Mouse (Mus musculus): ENCODE data around the gene Kcnj13.

The Kcnj13 gene

DNA sequence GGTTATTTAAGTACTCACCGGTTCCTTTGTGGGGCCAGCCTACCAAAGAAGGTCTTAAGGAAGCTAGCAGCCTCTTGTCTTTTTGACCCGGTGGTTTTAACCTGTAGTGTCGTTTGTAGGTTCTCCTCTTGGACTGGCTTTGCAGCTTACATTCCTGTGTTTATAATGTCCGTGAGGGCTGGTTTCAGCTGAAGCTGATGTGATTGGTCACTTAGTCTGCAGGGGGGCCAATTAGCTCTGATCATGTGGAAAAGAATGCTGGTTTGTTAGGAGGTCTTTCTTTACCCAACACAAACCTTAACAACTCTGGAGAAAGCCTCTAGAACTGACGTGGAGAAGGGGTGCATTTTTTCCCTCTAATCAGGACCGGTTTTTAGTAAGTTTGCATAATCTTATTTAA is at the start of gene Kcnj13:
Kcnj13 (minus strand) TSS at position 136 of the 400 bp plus-strand sequence.
- DNase-seq = no peak

DNA sequence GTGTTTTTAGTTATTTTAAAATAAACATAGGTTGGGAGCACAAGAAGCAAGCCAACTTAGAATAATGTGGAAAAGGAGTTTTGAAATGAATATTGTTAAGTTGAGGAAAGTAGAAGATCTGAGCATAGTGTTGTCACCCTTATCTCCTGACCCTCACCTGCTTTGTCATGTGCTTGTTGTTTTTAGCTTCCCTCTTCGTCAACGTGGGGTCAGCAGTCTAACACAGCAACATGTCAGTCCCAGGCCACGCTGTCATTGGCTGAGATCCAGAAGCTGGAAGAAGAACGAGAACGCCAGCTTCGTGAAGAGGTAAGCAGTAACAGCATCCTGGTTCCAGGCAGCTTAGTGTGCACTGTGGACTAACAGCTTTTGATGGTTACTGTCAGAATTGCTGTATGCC is 42.1 kb upstream of the Kcnj13 start:
- DNase-seq = no peak

GRCm38 (mm10) chr1:87435125-87435524 is 40.6 kb upstream of the Kcnj13 start:
- DNase-seq = no peak

- peak; percentile 33 for DNase-seq
Observed at GRCm38 (mm10) chr1:87418733-87419132, 24.2 kb upstream of the Kcnj13 start.

DNA sequence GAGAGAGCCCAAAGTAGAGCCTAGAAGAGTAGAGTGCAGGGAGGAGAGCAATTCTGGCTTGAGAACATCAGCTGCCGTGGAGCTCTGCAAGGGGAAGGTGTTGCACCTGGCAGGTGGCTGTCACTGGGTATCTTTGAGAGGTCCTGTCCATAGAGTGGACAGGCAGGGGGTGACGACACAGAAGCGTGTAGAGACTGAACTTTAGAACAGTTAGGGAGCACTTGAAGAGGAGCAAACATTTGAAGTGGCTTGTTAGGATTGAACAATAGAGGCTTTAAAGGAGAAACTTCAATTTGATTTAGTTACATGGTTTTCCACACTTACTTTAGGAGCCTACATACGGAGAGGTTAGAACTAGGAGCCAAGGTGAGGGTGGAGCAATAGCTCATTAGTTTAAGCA is 14.9 kb upstream of the Kcnj13 start:
- no peak for DNase-seq

GRCm38 (mm10) chr1:87406012-87406411 is 11.5 kb upstream of the Kcnj13 start:
- DNase-seq = no peak

DNA sequence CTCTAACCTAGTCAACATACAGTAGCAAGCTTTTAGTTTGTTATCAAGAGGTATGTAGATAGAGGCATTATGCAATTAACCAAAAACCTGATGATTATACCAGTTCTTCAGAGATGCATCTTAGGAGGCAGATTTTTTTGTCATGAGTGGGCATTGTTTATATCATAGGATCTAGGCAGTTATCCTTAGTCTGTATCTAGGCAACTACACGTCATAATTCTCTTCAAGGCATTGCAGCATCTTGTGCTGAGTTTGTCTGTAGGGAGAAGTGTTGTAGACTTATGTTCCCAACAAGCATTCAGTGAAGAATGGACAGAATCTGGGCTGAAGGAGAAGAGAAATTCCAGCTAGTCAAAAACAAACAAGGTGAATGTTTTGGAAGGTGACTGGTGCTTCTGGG is 10.2 kb upstream of the Kcnj13 start:
- DNase-seq = no peak

DNA sequence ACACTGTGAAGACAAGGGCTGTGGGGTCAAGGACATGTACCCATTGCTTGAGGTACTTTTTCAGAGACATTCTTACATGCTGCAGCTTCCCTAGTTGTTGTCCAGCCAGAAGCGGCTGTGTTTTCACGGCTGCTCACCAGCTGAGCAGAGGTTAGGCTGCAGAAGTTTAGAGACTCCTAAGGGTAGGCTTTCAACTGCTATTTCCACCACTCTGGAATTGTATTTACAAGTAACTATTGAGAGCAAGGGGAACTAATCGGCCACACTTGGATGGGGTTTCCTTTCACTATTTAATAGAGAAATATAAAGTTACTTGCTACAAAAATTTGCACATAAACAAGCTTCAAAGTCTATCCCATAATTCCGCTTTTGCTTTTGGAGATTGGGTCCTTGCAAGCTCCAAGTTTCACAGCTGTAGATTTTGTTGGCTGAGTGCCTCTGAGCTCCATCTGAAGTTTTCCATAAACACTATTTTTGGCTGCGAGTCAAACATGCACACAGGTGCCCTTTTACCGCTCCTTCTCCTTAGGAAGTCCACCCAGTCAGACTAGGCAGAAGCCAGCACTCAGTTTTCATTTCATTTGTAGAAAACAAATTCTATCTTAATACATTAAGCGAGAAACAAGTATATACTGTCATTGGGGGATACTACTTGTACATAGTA is 2.5 kb upstream of the Kcnj13 start:
- no peak for DNase-seq

- DNase-seq = no peak
Observed at GRCm38 (mm10) chr1:87393444-87394195, 909 bp downstream of the Kcnj13 start.

DNA sequence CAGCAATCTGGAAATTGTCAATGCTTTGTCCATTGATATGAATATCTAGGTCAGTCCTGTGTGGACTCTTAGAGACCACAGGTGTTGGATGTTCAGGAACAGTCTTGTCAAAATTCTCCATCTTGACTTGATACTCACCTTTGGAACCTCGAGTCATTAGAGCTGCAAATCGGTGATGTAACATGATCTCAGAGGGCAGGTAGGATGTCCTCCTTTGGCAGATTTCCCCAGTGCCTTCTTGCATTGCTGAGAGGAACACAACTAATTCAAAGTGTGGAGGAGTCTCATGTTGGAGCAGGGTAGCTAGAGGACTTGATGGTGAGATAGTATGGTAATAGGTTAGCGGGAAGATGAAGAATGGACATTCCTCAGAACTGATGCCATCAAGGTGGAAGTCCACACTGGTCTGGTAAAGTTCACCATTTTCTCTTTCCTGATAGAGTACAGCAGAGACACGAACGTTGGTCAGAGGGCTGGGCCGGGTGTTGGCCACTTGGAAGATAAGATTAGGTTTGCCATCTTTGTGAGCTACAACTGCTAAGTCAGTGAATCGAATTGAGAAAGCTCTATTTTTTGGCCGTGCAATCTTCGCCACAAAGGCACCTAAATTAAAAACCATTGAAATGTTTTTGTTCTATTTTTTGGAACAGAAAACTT is 8.0 kb downstream of the Kcnj13 start:
- DNase-seq = no peak

DNA sequence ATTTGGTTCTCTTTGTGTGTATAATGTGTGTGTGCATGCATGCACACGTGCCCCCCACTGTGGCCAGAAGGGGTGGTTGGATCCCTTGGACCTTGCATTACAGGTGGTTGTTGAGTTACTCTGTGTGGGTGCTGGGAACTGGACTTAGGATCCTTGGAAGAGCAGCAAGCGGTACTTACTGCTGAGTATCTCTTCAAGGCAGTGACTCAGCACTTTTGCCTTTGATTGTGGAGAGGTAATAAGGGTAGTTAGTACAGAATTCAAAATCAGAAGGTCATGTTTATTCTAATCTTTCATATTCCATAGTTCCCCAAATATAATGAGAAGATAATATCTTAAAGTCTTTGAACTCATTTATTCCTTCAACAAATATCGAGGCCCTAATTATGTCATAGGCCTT is 13.4 kb downstream of the Kcnj13 start:
- no peak for DNase-seq

- DNase-seq = no peak
Observed at GRCm38 (mm10) chr1:87379919-87380318, 14.6 kb downstream of the Kcnj13 start.

- DNase-seq = no peak
Observed at GRCm38 (mm10) chr1:87378024-87378560, 16.4 kb downstream of the Kcnj13 start.

GRCm38 (mm10) chr1:87360276-87360675 is 34.3 kb downstream of the Kcnj13 start:
- DNase-seq = no peak

DNA sequence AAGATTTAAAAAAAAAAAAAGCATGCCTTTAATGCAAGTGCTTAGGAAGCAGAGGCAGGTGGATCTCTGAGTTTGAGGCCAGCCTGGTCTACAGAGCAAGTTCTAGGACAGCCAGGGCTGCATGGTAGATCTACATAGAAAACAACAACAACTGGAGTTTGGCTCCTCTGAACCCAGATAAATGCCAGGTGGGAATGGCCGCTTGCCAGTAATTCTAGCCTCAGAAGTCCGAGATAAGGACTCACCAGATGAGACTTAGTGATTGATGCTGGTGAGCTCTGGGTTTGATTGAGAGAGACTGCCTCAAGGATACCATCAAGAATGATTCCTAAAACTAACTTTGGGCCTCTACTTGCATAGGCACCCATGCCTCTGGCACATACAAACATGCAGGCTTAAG is 44.0 kb downstream of the Kcnj13 start:
- no peak for DNase-seq
